Mouse (Mus musculus) gonadal fat pad, adult 2 months (tissue): Measurements from ENCODE around the gene Thg1l. TPM values are rescaled to one million over a fixed set of nuclear protein-coding genes. Genes with fewer than 3 reads are reported as not detected.

Source experiments
- DNase-seq: peaks from one replicate; pipeline ENCODE4 v3.0.0-alpha.2; 2012; ENCODE audit warnings: low read depth
- polyA plus RNA-seq: library from polyadenylated mRNA; depleted of rRNA; stranded (reverse); fragments of >200 nt; gene quantifications from 2 replicates; pipeline ENCODE4 v1.2.3, GENCODE M21; 2012; rRNA removed

The Thg1l gene
- polyA plus RNA-seq, 1 experiment: 10.0 TPM

- DNase-seq: no peak
These were observed 27.8 kb downstream of the Thg1l start for GRCm38 (mm10) chr11:45927456-45927855.

- DNase-seq: no peak
These were observed 28.6 kb downstream of the Thg1l start for GRCm38 (mm10) chr11:45926640-45927082.

- DNase-seq: no peak
These were observed 29.9 kb downstream of the Thg1l start for GRCm38 (mm10) chr11:45925436-45925835.

- DNase-seq: no peak
These were observed 33.8 kb downstream of the Thg1l start for GRCm38 (mm10) chr11:45921480-45921898.

GRCm38 (mm10) chr11:45921026-45921425 lies 34.3 kb downstream of the Thg1l start:
- no peak for DNase-seq

GRCm38 (mm10) chr11:45918836-45919235 lies 36.5 kb downstream of the Thg1l start:
- no peak for DNase-seq

- no peak for DNase-seq
These were observed 37.3 kb downstream of the Thg1l start for GRCm38 (mm10) chr11:45918018-45918417.

GRCm38 (mm10) chr11:45916196-45916595 lies 39.1 kb downstream of the Thg1l start:
- DNase-seq: no peak

- DNase-seq: no peak
These were observed 44.6 kb downstream of the Thg1l start for GRCm38 (mm10) chr11:45910701-45911100.

- no peak for DNase-seq
These were observed 46.4 kb downstream of the Thg1l start for GRCm38 (mm10) chr11:45908894-45909293.

GRCm38 (mm10) chr11:45908070-45908469 lies 47.2 kb downstream of the Thg1l start:
- no peak for DNase-seq

GRCm38 (mm10) chr11:45907301-45907700 lies 48.0 kb downstream of the Thg1l start:
- DNase-seq: no peak

- no peak for DNase-seq
These were observed 49.0 kb downstream of the Thg1l start for GRCm38 (mm10) chr11:45906109-45906786.

GRCm38 (mm10) chr11:45900233-45901015 lies 54.9 kb downstream of the Thg1l start:
- no peak for DNase-seq

GRCm38 (mm10) chr11:45897392-45897791 lies 57.9 kb downstream of the Thg1l start:
- no peak for DNase-seq

Other genes with a start within 250 kb of the Thg1l start
- 105 and 139 TPM in 2 replicates for gene Clint1, start 103.4 kb downstream of the Thg1l start, polyA plus RNA-seq
- 2.4 and 2.5 TPM in 2 replicates for gene Lsm11, start 10.6 kb downstream of the Thg1l start, polyA plus RNA-seq
- 0.57 and 1.0 TPM in 2 replicates for gene Sox30, start 24.8 kb upstream of the Thg1l start, polyA plus RNA-seq
- gene Gm12166, start 96.8 kb upstream of the Thg1l start, polyA plus RNA-seq: 11.5 and 13.8 TPM in 2 replicates
- 7.4 and 8.6 TPM in 2 replicates for gene Adam19, start 100.5 kb upstream of the Thg1l start, polyA plus RNA-seq
- 3.3 and 4.4 TPM in 2 replicates for gene Nipal4, start 211.0 kb upstream of the Thg1l start, polyA plus RNA-seq